Mouse (Mus musculus) embryonic facial prominence, embryonic 14.5 days (tissue): ENCODE measurements around the gene Sec13. TPM values are rescaled to one million over a fixed set of nuclear protein-coding genes. Genes with fewer than 3 reads are reported as not detected.
A peak's percentile ranks its signal among the peaks of the same experiment; 100 is the strongest.

Experiments used
- ATAC-seq: fragments of 200-750 bp; cut with Nextera tagmentation; 2 replicates; pipeline ENCODE4 v1.8.0; 2017; ENCODE audit warnings: low read depth, moderate number of reproducible peaks, moderate TSS enrichment
- DNase-seq: peaks from one replicate; pipeline ENCODE4 v3.0.0-alpha.2; 2015; ENCODE audit warnings: low spot score
- H3K27ac ChIP-seq: fragments of 300-500 bp; sonication (generic); replicated peaks from 2 replicates; pipeline ENCODE4 v1.5.1; 2014; ENCODE audit warnings: low read depth, mild to moderate bottlenecking, low read length, moderate library complexity
- H3K27me3 ChIP-seq: fragments of 300-500 bp; sonication (generic); replicated peaks from 2 replicates; pipeline ENCODE4 v1.6.1; 2014; ENCODE audit warnings: low read length; ENCODE audit not compliant: control insufficient read depth, insufficient read depth
- H3K36me3 ChIP-seq: fragments of 300-500 bp; sonication (generic); 2 replicates; pipeline ENCODE4 v1.6.1; 2014; ENCODE audit warnings: low read length, mixed read lengths; ENCODE audit not compliant: control insufficient read depth, insufficient read depth
- H3K4me1 ChIP-seq: fragments of 300-500 bp; sonication (generic); 2 replicates; pipeline ENCODE4 v1.6.1; 2014; ENCODE audit warnings: antibody characterized with exemption, low read length; ENCODE audit not compliant: control insufficient read depth, insufficient read depth
- H3K4me2 ChIP-seq: fragments of 300-500 bp; sonication (generic); 2 replicates; pipeline ENCODE4 v1.6.1; 2014; ENCODE audit warnings: low read depth, mild to moderate bottlenecking, low read length, moderate library complexity, mixed read lengths
- H3K4me3 ChIP-seq: fragments of 300-500 bp; sonication (generic); 2 replicates; pipeline ENCODE4 v1.5.1; 2014; ENCODE audit warnings: low read depth, mild to moderate bottlenecking, low read length
- H3K9ac ChIP-seq: fragments of 300-500 bp; sonication (generic); 2 replicates; pipeline ENCODE4 v1.6.1; 2014; ENCODE audit warnings: low read depth, mild to moderate bottlenecking, low read length, moderate library complexity, mixed read lengths
- H3K9me3 ChIP-seq: fragments of 300-500 bp; sonication (generic); 2 replicates; pipeline ENCODE4 v1.6.1; 2016; ENCODE audit warnings: low read length; ENCODE audit not compliant: control insufficient read depth
- WGBS: fragments of 180-500 bp; shearing (Covaris S2); extraction: QIAGEN DNeasy Blood & Tissue Kit; methylation state at CpG from one replicate; pipeline ENCODE4 v1.1.7; 2014; 5-methylcytosine and 5-hydroxymethylcytosine counted together
- microRNA-seq: library from miRNA; unstranded; fragments of <30 nt; microRNA quantifications from one replicate; pipeline ENCODE4, GENCODE M21; 2016; ENCODE audit warnings: borderline number of aligned reads
- polyA plus RNA-seq: library from polyadenylated mRNA; unstranded; fragments of >200 nt; fragmentation: Nextera tagmentation; extraction: Ambion mirVana; gene quantifications from 2 replicates; pipeline ENCODE4 v1.2.1, GENCODE M21; 2014

Gene Sec13
- polyA plus RNA-seq, 1 experiment from 2014 or later = 301 TPM

DNA sequence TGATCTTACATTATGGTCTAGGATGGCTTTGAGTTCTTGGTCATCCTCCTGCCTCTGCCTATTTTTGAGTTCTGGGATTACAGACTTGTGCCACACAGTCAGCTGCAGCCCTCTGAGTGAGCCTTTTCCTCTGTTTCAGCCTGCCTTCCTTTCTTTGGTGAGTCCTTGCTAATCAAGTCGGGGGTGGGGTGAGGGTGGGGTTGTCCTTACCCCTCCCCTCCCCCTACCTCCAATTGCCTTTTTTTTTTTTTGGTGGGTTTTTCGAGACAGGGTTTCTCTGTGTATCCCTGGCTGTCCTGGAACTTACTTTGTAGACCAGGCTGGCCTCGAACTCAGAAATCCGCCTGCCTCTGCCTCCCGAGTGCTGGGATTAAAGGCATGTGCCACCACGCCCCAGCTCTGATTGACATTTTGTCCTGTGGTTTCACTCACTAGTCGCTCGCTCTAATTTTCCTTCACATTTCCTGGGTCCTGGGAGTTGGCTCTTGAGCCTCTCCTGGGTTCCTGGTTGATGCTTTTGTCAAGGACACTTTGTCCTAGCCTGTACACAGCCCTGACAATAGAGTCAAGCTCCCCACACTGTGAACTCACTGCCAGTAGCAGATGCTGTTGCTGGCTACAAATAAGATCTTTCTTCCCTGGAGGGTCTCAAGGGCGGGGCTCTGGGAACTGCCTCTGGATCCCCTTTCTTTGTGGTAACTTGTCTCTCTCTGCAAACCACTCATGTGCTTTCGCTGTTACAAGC is 57.3 kb downstream of the Sec13 start:
- no peaks in the 10 kb centered on the region for H3K9me3 ChIP-seq
- DNase-seq (no peak), ATAC-seq (no peak)
- no peaks in the 10 kb centered on the region for H3K36me3 ChIP-seq
- WGBS = 86% methylated on average over 10 of the region's 10 CpGs
- no peak overlapping the region for H3K4me2 ChIP-seq
- H3K27me3 ChIP-seq = no peaks in the 10 kb centered on the region
- no peak overlapping the region for H3K9ac ChIP-seq
- H3K27ac ChIP-seq = no peak overlapping the region
- no peak overlapping the region for H3K4me3 ChIP-seq
- H3K4me1 ChIP-seq = no peaks in the 10 kb centered on the region

DNA sequence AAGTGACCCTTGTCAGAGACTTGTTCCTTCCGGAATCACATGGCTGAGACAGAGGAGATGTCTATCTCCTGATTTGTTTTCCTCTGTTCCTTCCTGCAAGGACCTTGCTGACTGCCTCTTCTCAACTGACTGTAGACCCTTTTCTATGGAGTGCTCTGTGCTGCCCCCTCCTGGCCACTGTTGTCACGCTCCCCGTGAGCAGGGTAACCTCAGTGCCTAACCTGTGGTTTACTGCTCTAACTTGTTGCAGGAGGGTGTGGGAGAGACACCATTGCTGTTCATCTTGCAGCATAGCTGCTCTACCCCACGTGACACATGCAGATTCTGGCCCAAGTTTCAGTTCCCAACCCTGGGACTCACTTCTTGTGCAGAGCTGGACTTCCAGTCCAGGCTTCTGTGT is 59.3 kb downstream of the Sec13 start:
- 29% methylated on average over 4 of the region's 4 CpGs for WGBS
- Histone ChIP-seq H3K27me3 (no peaks in the 10 kb centered on the region), H3K9ac (no peak overlapping the region), H3K27ac (no peak overlapping the region), H3K36me3 (no peaks in the 10 kb centered on the region), H3K9me3 (no peaks in the 10 kb centered on the region), H3K4me1 (no peaks in the 10 kb centered on the region), H3K4me3 (no peak overlapping the region), H3K4me2 (no peak overlapping the region)
- ATAC-seq (0 out of 2 replicates have a peak, but pooled peaks have one; percentile 53), DNase-seq (peak; percentile 61)

DNA sequence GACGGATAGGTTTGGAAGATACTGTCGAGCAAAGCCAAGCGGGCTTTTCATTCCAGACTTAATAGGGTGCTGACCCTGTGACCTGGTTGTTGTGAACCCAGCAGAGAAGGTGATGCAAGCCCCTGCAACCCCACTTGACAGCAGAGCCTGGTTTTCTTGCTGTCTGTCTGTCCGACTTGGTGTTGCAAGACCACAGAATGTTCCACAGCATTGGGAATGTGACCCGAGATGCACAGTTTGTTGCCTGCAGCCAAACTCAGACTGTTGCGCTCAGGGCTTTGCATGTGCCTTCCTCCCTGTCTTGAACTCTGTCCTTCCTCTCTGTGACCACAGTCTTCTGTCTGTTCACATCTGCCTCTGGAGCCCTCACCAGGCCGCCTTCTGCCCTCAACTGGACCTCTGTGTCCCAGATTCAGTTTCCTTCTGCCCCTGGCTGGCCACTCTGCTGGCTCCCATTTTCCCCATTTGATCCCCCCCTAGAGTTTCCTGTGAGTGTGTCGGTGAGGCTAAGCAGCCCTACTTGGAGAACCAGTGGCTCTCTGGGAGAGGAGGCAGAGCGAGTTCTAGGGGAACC is 60.5 kb downstream of the Sec13 start:
- H3K4me2 ChIP-seq = no peak overlapping the region
- 69% methylated on average over 9 of the region's 9 CpGs for WGBS
- ATAC-seq = no peak

DNA sequence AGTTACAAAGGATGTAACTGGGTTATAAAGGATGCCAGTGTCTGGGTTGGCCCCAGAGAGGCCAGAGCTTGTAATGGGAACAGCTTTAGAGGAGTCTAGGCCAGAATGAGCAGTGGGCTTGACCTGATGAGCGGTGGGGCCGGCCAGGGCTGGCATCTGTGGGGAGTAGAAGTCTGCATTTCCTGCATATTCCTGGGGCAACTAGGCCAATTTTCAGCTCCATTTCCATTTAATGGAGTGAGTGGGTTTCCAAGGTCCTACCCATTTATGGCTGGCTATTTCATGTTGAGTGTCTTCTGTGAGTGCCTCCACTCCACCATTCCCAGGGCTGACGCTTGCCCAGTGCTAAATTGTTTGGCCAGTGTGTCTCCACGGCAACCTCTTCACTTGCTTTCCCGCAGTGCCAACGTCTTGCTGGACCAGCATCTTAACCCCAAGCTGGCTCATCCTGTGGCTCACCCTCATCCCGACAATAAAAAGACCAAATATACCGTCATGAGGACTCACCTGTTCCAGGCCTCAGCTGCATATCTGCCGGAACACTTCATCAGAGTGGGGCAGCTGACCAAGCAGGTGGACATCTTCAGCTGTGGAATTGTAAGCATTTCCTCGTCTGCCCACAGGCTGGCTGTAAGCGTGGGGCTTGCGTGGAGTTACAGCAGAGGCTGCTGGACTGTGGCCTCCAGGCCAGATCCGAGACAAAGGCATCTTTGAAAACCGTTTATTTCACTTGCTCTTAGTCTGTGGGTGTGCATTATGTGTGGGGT is 62.1 kb downstream of the Sec13 start:
- Histone ChIP-seq H3K4me1 (no peaks in the 10 kb centered on the region), H3K4me2 (no peak overlapping the region), H3K4me3 (no peak overlapping the region), H3K27me3 (no peaks in the 10 kb centered on the region), H3K27ac (no peak overlapping the region), H3K9ac (no peak overlapping the region), H3K36me3 (no peaks in the 10 kb centered on the region), H3K9me3 (no peaks in the 10 kb centered on the region)
- DNase-seq (no peak), ATAC-seq (no peak)
- WGBS = 73% methylated on average over 14 of the region's 14 CpGs

More for the DNA sequence above, 60.5 kb downstream of the Sec13 start:
- H3K27ac ChIP-seq = no peak overlapping the region
- no peak overlapping the region for H3K4me3 ChIP-seq
- no peaks in the 10 kb centered on the region for H3K9me3 ChIP-seq
- H3K4me1 ChIP-seq = no peaks in the 10 kb centered on the region
- no peaks in the 10 kb centered on the region for H3K36me3 ChIP-seq
- DNase-seq = no peak
- no peak overlapping the region for H3K9ac ChIP-seq
- no peaks in the 10 kb centered on the region for H3K27me3 ChIP-seq

Small RNA genes lying within 50 kb of the gene (microRNA-seq; reads per million reads assigned to microRNA genes)
- not detected for gene Mir7042

Other genes with a start within 250 kb of the Sec13 start
- gene Prrt3, start 238.8 kb downstream of the Sec13 start, polyA plus RNA-seq = 1.7 and 1.9 TPM in 2 replicates
- 96.7 and 103 TPM in 2 replicates for gene Emc3, start 209.1 kb downstream of the Sec13 start, polyA plus RNA-seq
- gene Fancd2, start 209.1 kb downstream of the Sec13 start, polyA plus RNA-seq = 7.5 and 7.8 TPM in 2 replicates
- not detected in 2 replicates for gene Fancd2os, start 140.0 kb downstream of the Sec13 start, polyA plus RNA-seq
- 233 and 249 TPM in 2 replicates for gene Brk1, start 136.0 kb downstream of the Sec13 start, polyA plus RNA-seq
- gene Vhl, start 116.8 kb downstream of the Sec13 start, polyA plus RNA-seq = 48.7 and 53.0 TPM in 2 replicates
- gene Irak2, start 102.3 kb downstream of the Sec13 start, polyA plus RNA-seq = 2.2 and 2.5 TPM in 2 replicates
- 0.94 and 1.9 TPM in 2 replicates for gene Tatdn2, start 43.7 kb downstream of the Sec13 start, polyA plus RNA-seq
- gene Ghrl, start 20.9 kb downstream of the Sec13 start, polyA plus RNA-seq = 0.61 TPM in 1 of 2 replicates, not detected in the other